Mouse (Mus musculus) ZHBTc4 (cell line): ENCODE data around the gene Atp10a.

Experiments
- DNase-seq: peaks from one replicate; pipeline ENCODE4 v3.0.0-alpha.2; 2011; ENCODE audit warnings: low read depth, low spot score

The Atp10a gene

GRCm38 (mm10) chr7:58736841-58737547 lies 81.0 kb downstream of the Atp10a start:
- DNase-seq, result no peak

- no peak for DNase-seq
These were observed 84.2 kb downstream of the Atp10a start for GRCm38 (mm10) chr7:58740196-58740595.

GRCm38 (mm10) chr7:58740842-58741241 lies 84.9 kb downstream of the Atp10a start:
- no peak for DNase-seq

GRCm38 (mm10) chr7:58742009-58742408 lies 86.0 kb downstream of the Atp10a start:
- DNase-seq, result no peak

GRCm38 (mm10) chr7:58742648-58743047 lies 86.7 kb downstream of the Atp10a start:
- no peak for DNase-seq

GRCm38 (mm10) chr7:58743362-58744320 lies 87.7 kb downstream of the Atp10a start:
- peak; percentile 4 for DNase-seq

GRCm38 (mm10) chr7:58746817-58747216 lies 90.9 kb downstream of the Atp10a start:
- DNase-seq, result no peak

GRCm38 (mm10) chr7:58749904-58750612 lies 94.1 kb downstream of the Atp10a start:
- DNase-seq, result no peak

- no peak for DNase-seq
These were observed 96.1 kb downstream of the Atp10a start for GRCm38 (mm10) chr7:58752041-58752440.

- DNase-seq, result no peak
These were observed 98.1 kb downstream of the Atp10a start for GRCm38 (mm10) chr7:58754076-58754475.

- DNase-seq, result no peak
These were observed 98.6 kb downstream of the Atp10a start for GRCm38 (mm10) chr7:58754536-58754935.

- DNase-seq, result no peak
These were observed 99.1 kb downstream of the Atp10a start for GRCm38 (mm10) chr7:58755083-58755482.

GRCm38 (mm10) chr7:58755846-58756245 lies 99.9 kb downstream of the Atp10a start:
- DNase-seq, result no peak

- DNase-seq, result no peak
These were observed 101.4 kb downstream of the Atp10a start for GRCm38 (mm10) chr7:58757331-58757730.

GRCm38 (mm10) chr7:58758396-58758795 lies 102.4 kb downstream of the Atp10a start:
- DNase-seq, result no peak

GRCm38 (mm10) chr7:58759265-58759664 lies 103.3 kb downstream of the Atp10a start:
- no peak for DNase-seq

GRCm38 (mm10) chr7:58767257-58767656 lies 111.3 kb downstream of the Atp10a start:
- DNase-seq, result no peak

- no peak for DNase-seq
These were observed 112.3 kb downstream of the Atp10a start for GRCm38 (mm10) chr7:58768253-58768652.

- peak; percentile 62 for DNase-seq
These were observed 114.3 kb downstream of the Atp10a start for GRCm38 (mm10) chr7:58770254-58770653.

- no peak for DNase-seq
These were observed 116.2 kb downstream of the Atp10a start for GRCm38 (mm10) chr7:58772048-58772690.

GRCm38 (mm10) chr7:58779146-58779545 lies 123.2 kb downstream of the Atp10a start:
- no peak for DNase-seq
